Mouse (Mus musculus): ENCODE results near the gene N4bp2l1. TPM values are rescaled to one million over a fixed set of nuclear protein-coding genes. Genes with fewer than 3 reads are reported as not detected.

Gene N4bp2l1
- polyA plus RNA-seq, 1 experiment from 2014 or later = 17.4 TPM

DNA sequence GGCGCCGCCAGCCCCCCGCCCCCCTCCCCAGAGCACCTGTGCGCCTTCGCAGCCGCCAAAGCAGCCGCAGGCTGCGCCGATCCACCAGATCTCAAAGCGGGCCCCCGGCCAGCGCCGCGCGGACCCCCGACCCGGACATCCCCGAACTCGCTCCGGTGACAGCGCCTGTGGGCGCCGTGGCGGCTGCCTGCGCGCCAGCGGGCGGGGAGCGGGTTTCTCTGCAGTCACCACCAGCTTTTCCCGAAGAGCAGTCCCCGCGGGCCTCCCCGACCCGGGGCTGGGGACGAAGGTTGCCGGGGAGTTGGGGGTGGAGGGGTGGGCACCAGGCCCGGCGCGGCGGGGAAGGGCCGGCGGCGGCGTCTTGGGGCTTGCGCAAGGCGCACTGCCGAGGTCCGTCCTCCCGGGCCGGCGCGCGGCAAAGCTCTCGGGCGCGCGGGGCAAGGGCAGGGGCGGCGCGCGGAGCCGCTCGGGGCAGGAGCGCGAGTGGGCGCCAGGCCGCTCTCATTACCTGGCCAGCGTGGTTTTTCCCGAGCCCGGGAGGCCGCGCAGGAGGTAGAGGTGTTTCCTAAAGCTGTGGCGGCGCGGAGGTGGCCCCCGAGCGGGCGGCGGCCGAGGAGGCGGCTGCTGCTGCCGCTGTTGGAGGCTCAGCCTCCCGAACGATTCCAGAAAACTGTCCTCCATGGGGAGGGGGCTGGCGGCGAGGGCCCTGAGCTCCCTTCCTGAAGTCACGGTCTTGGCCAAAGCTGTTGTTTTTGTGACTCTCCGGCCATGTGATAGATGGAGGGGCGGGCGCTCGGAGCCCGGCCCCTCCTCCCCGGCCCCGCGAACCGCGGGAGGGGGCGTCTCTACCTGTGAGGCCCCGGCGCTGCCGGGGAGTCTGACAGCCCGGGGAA, 3.0 kb downstream of the N4bp2l1 start:
- peaks cover 43% of the 10 kb centered on the region for H3K4me1 ChIP-seq (ENCODE audit: control insufficient read depth, low read depth, low read length)
- peak overlapping the region; percentile 90 for H3K4me3 ChIP-seq (ENCODE audit: low read depth, low read length)
- no peaks in the 10 kb centered on the region for H3K9me3 ChIP-seq (replicated peaks; ENCODE audit: control insufficient read depth, low read length)
- H3K36me3 ChIP-seq (ENCODE audit: control insufficient read depth, insufficient read depth) = peaks cover 3% of the 10 kb centered on the region; the same call in 1 of the 2 replicates
- no peaks in the 10 kb centered on the region for H3K27me3 ChIP-seq (ENCODE audit: control insufficient read depth, insufficient read depth, low read depth, low read length)
- peak overlapping the region; percentile 92 for H3K4me2 ChIP-seq (ENCODE audit: low read depth, low read length)
- ATAC-seq (ENCODE audit: low read depth) = peak; percentile 67
- H3K9ac ChIP-seq (ENCODE audit: low read depth, low read length) = peak overlapping the region; percentile 96
- H3K27ac ChIP-seq (ENCODE audit: low read length) = peak overlapping the region; percentile 91
- under 1% methylated on average over 96 of the region's 102 CpGs for WGBS (ENCODE audit: insufficient replicate concordance)

GRCm38 (mm10) chr5:150592904-150593755, 3.9 kb downstream of the N4bp2l1 start:
- Histone ChIP-seq H3K27me3 (ENCODE audit: control insufficient read depth, insufficient read depth, low read depth, low read length) (no peaks in the 10 kb centered on the region), H3K4me2 (ENCODE audit: low read depth, low read length) (peak overlapping the region; percentile 92), H3K9me3 (replicated peaks; ENCODE audit: control insufficient read depth, low read length) (no peaks in the 10 kb centered on the region), H3K4me3 (ENCODE audit: low read depth, low read length) (peak overlapping the region; percentile 90), H3K9ac (ENCODE audit: low read depth, low read length) (peak overlapping the region; percentile 96), H3K36me3 (ENCODE audit: control insufficient read depth, insufficient read depth) (peaks cover 3% of the 10 kb centered on the region; the same call in 1 of the 2 replicates), H3K27ac (ENCODE audit: low read length) (peak overlapping the region; percentile 91), H3K4me1 (ENCODE audit: control insufficient read depth, low read depth, low read length) (peaks cover 36% of the 10 kb centered on the region)
- 4% methylated on average over 40 of the region's 40 CpGs for WGBS (ENCODE audit: insufficient replicate concordance)
- ATAC-seq (ENCODE audit: low read depth) = peak; percentile 78

- WGBS (ENCODE audit: insufficient replicate concordance) = 47% methylated on average over 13 of the region's 13 CpGs
- peaks cover 3% of the 10 kb centered on the region; the same call in 1 of the 2 replicates for H3K36me3 ChIP-seq (ENCODE audit: control insufficient read depth, insufficient read depth)
- ATAC-seq (ENCODE audit: low read depth) = no peak
- H3K27ac ChIP-seq (ENCODE audit: low read length) = peak overlapping the region; percentile 91
- no peaks in the 10 kb centered on the region for H3K9me3 ChIP-seq (replicated peaks; ENCODE audit: control insufficient read depth, low read length)
- peak overlapping the region; percentile 96 for H3K9ac ChIP-seq (ENCODE audit: low read depth, low read length)
- H3K4me1 ChIP-seq (ENCODE audit: control insufficient read depth, low read depth, low read length) = peaks cover 33% of the 10 kb centered on the region
- peak overlapping the region; percentile 92 for H3K4me2 ChIP-seq (ENCODE audit: low read depth, low read length)
- H3K4me3 ChIP-seq (ENCODE audit: low read depth, low read length) = peak overlapping the region; percentile 90
- no peaks in the 10 kb centered on the region for H3K27me3 ChIP-seq (ENCODE audit: control insufficient read depth, insufficient read depth, low read depth, low read length)
These were observed 4.6 kb downstream of the N4bp2l1 start for GRCm38 (mm10) chr5:150592186-150592903.

DNA sequence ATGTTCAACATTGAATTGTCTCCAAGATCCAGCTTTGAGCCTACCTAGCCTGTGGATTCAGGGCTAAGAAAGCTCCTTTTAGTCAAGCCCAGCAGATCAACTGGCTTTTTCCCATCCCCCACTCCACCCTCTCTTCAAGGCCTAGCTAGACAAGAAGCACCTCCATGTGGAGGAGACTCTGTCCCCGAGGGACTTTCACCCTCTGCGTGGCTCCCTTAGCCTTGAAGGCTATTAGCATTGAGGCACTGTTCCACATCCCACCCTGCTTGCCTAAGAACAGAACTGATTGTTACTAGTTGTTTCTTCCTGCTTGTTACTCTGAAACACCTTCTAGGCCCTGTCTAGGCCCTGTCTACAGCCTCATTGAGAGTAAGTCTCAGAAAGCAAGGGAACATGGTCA, 7.0 kb downstream of the N4bp2l1 start:
- H3K4me3 ChIP-seq (ENCODE audit: low read depth, low read length) = no peak overlapping the region
- WGBS (ENCODE audit: insufficient replicate concordance) = 75% methylated on average over 2 of the region's 2 CpGs
- no peak overlapping the region for H3K27ac ChIP-seq (ENCODE audit: low read length)
- no peak overlapping the region for H3K9ac ChIP-seq (ENCODE audit: low read depth, low read length)
- no peaks in the 10 kb centered on the region for H3K27me3 ChIP-seq (ENCODE audit: control insufficient read depth, insufficient read depth, low read depth, low read length)
- H3K4me1 ChIP-seq (ENCODE audit: control insufficient read depth, low read depth, low read length) = peaks cover 33% of the 10 kb centered on the region
- no peak for ATAC-seq (ENCODE audit: low read depth)
- peaks cover 3% of the 10 kb centered on the region; the same call in 1 of the 2 replicates for H3K36me3 ChIP-seq (ENCODE audit: control insufficient read depth, insufficient read depth)
- no peaks in the 10 kb centered on the region for H3K9me3 ChIP-seq (replicated peaks; ENCODE audit: control insufficient read depth, low read length)
- no peak overlapping the region for H3K4me2 ChIP-seq (ENCODE audit: low read depth, low read length)

DNA sequence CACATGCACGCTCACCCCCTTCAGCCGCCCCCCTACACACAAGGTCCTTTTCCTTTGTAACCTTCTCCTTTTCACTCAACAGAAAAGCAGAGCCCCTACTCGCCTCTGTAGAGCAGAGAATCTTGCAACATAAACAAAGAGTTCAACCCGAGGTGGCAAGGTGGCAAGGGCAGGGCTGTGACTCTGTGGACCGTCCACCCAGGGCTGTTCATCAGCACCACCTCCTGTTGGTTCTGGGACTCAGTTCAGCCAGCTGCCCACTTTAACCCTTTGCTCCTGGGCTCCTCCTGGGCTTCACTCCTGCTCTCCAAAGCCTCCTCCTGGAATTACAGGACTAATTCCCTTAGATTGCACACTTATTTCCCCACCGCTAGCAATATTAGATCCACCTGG, 12.7 kb downstream of the N4bp2l1 start:
- Histone ChIP-seq H3K27me3 (ENCODE audit: control insufficient read depth, insufficient read depth, low read depth, low read length) (no peaks in the 10 kb centered on the region), H3K4me2 (ENCODE audit: low read depth, low read length) (no peak overlapping the region), H3K36me3 (ENCODE audit: control insufficient read depth, insufficient read depth) (no peaks in the 10 kb centered on the region), H3K9me3 (replicated peaks; ENCODE audit: control insufficient read depth, low read length) (no peaks in the 10 kb centered on the region), H3K4me3 (ENCODE audit: low read depth, low read length) (no peak overlapping the region), H3K27ac (ENCODE audit: low read length) (peak overlapping the region; percentile 25; the same call in 1 of the 2 replicates), H3K4me1 (ENCODE audit: control insufficient read depth, low read depth, low read length) (peaks cover 36% of the 10 kb centered on the region), H3K9ac (ENCODE audit: low read depth, low read length) (no peak overlapping the region)
- WGBS (ENCODE audit: insufficient replicate concordance) = 50% methylated on average over 6 of the region's 6 CpGs
- 0 out of 2 replicates have a peak, but pooled peaks have one; percentile 25 for ATAC-seq (ENCODE audit: low read depth)

DNA sequence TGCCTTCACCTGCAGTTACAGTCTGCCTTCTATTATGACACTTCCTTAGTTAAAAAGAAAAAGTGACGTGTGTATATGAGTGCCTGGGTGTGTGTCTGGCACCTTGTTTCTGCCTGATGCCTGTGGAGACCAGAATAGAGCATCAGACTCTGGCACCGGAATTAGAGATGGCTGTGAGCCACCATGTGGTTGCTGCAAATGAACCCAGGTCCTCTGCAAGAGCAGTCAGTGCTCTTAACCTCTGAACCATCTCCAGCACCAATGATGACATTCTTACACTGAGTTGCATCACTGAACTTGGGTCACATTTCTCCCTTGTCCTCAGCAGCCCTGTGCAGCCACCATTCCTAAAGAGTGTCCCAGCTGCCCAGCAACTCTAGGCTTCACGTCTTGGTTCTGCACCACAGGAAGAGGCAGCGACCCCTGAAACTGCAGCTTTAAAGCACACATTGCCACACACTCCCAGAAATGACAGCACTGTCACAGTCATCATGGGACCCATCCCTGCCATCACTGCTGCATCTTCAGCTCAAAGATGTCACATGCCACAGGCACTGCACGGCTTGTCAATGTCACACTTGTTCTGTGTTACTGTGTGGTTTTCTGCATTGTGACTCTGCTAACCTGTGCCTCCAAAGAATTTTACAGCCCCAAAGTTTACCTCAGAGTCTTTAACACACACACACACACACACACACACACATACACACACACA, 13.2 kb downstream of the N4bp2l1 start:
- H3K9ac ChIP-seq (ENCODE audit: low read depth, low read length) = no peak overlapping the region
- peak overlapping the region; percentile 28 for H3K27ac ChIP-seq (ENCODE audit: low read length)
- no peaks in the 10 kb centered on the region for H3K27me3 ChIP-seq (ENCODE audit: control insufficient read depth, insufficient read depth, low read depth, low read length)
- no peaks in the 10 kb centered on the region for H3K36me3 ChIP-seq (ENCODE audit: control insufficient read depth, insufficient read depth)
- no peak overlapping the region for H3K4me3 ChIP-seq (ENCODE audit: low read depth, low read length)
- H3K9me3 ChIP-seq (replicated peaks; ENCODE audit: control insufficient read depth, low read length) = no peaks in the 10 kb centered on the region
- ATAC-seq (ENCODE audit: low read depth) = peak; percentile 55
- H3K4me1 ChIP-seq (ENCODE audit: control insufficient read depth, low read depth, low read length) = peaks cover 37% of the 10 kb centered on the region
- H3K4me2 ChIP-seq (ENCODE audit: low read depth, low read length) = no peak overlapping the region
- 49% methylated on average over 5 of the region's 5 CpGs for WGBS (ENCODE audit: insufficient replicate concordance)

DNA sequence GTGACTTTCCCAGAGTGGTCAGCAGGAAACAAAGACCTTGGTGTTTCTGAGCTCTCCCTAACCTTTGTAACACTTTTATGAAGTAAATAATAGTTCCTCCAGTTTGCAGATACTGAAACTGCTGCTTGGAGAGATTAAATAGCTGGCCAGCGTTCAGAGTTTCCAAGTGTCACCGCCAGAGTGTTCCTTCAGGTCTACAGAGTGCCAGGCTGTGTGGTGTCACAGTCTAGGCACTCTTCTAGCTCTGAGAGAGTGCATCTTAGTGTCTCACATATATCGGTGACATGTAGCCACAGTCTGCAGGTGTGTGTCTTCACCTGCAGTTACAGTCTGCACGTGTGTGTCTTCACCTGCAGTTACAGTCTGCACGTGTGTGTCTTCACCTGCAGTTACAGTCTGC, 13.8 kb downstream of the N4bp2l1 start:
- H3K4me3 ChIP-seq (ENCODE audit: low read depth, low read length) = no peak overlapping the region
- H3K36me3 ChIP-seq (ENCODE audit: control insufficient read depth, insufficient read depth) = no peaks in the 10 kb centered on the region
- peaks cover 43% of the 10 kb centered on the region for H3K4me1 ChIP-seq (ENCODE audit: control insufficient read depth, low read depth, low read length)
- no peak overlapping the region for H3K9ac ChIP-seq (ENCODE audit: low read depth, low read length)
- no peaks in the 10 kb centered on the region for H3K27me3 ChIP-seq (ENCODE audit: control insufficient read depth, insufficient read depth, low read depth, low read length)
- no peak overlapping the region for H3K4me2 ChIP-seq (ENCODE audit: low read depth, low read length)
- peak overlapping the region; percentile 50; the same call in 1 of the 2 replicates for H3K27ac ChIP-seq (ENCODE audit: low read length)
- WGBS (ENCODE audit: insufficient replicate concordance) = 60% methylated on average over 5 of the region's 5 CpGs
- H3K9me3 ChIP-seq (replicated peaks; ENCODE audit: control insufficient read depth, low read length) = no peaks in the 10 kb centered on the region
- ATAC-seq (ENCODE audit: low read depth) = no peak

GRCm38 (mm10) chr5:150581180-150581579, 15.8 kb downstream of the N4bp2l1 start:
- Histone ChIP-seq H3K27ac (ENCODE audit: low read length) (no peak overlapping the region), H3K9me3 (replicated peaks; ENCODE audit: control insufficient read depth, low read length) (no peaks in the 10 kb centered on the region), H3K27me3 (ENCODE audit: control insufficient read depth, insufficient read depth, low read depth, low read length) (no peaks in the 10 kb centered on the region), H3K36me3 (ENCODE audit: control insufficient read depth, insufficient read depth) (no peaks in the 10 kb centered on the region), H3K4me3 (ENCODE audit: low read depth, low read length) (no peak overlapping the region), H3K4me2 (ENCODE audit: low read depth, low read length) (no peak overlapping the region), H3K4me1 (ENCODE audit: control insufficient read depth, low read depth, low read length) (peaks cover 57% of the 10 kb centered on the region), H3K9ac (ENCODE audit: low read depth, low read length) (no peak overlapping the region)
- no peak for ATAC-seq (ENCODE audit: low read depth)
- 69% methylated on average over 6 of the region's 6 CpGs for WGBS (ENCODE audit: insufficient replicate concordance)

Measured in liver, embryonic 16.5 days (tissue).